25 mouse cellular contexts compared by ENCODE assay signal in genomic region chr10:67081206-67082007, GRCm38 (mm10). TPM values are rescaled to one million over a fixed set of nuclear protein-coding genes. Genes with fewer than 3 reads are reported as not detected.
DNase-seq lines count a peak whose midpoint lies in the region; ATAC-seq and TF ChIP-seq lines count a peak whose summit lies in the region.
"Had no signal": no experiment of that assay in that cellular context is flagged by ENCODE, and none has a peak within 500 bp of the region (broad histone marks: within the 10 kb centered on the region; RNA-seq: fewer than 3 reads in every experiment).

No protein-coding gene starts in this region.

- no peak overlapping the region for H3K27ac ChIP-seq in stomach, embryonic 16.5 days (ENCODE audit: low read length)
- no peak overlapping the region for H3K27ac ChIP-seq in stomach, postnatal 0 days (replicated peaks)
- H3K27ac ChIP-seq: hindbrain, embryonic 15.5 days; limb, embryonic 13.5 days; liver, embryonic 14.5 days had no signal

- no peaks in the 10 kb centered on the region for H3K36me3 ChIP-seq in stomach, embryonic 16.5 days (ENCODE audit: control insufficient read depth, insufficient read depth, low read length)
- no peaks in the 10 kb centered on the region for H3K36me3 ChIP-seq in stomach, postnatal 0 days (ENCODE audit: control insufficient read depth, insufficient read depth, low read length)
- H3K36me3 ChIP-seq: hindbrain, embryonic 15.5 days; limb, embryonic 13.5 days had no signal

- no peak overlapping the region for H3K9ac ChIP-seq in stomach, embryonic 16.5 days (ENCODE audit: low read length)
- no peak overlapping the region for H3K9ac ChIP-seq in stomach, postnatal 0 days (ENCODE audit: low read length)
- H3K9ac ChIP-seq: hindbrain, embryonic 15.5 days; limb, embryonic 13.5 days; liver, embryonic 14.5 days had no signal

- 71% methylated on average over 18 of the region's 18 CpGs for WGBS in stomach, embryonic 16.5 days
- 65% methylated on average over 18 of the region's 18 CpGs for WGBS in stomach, postnatal 0 days

- H3K9me3 ChIP-seq in stomach, embryonic 16.5 days (replicated peaks; ENCODE audit: control insufficient read depth, low read length): no peaks in the 10 kb centered on the region
- H3K9me3 ChIP-seq in stomach, postnatal 0 days (ENCODE audit: control insufficient read depth, low read length): no peaks in the 10 kb centered on the region
- H3K9me3 ChIP-seq: hindbrain, embryonic 15.5 days; limb, embryonic 13.5 days had no signal

- intact Hi-C loops in heart, postnatal 10 days (cut with DNase I): no loop called here

- TF ChIP-seq EP300 in stomach, postnatal 0 days (optimal IDR thresholded peaks at IDR 0.05): no peak

- ATAC-seq in stomach, embryonic 16.5 days (ENCODE audit: insufficient read depth, low FRiP score): 0 out of 2 replicates have a peak, but pooled peaks have one; percentile 37
- no peak for ATAC-seq in stomach, postnatal 0 days (ENCODE audit: low FRiP score, low TSS enrichment)
- ATAC-seq: forebrain, embryonic 14.5 days had no signal

- H3K27me3 ChIP-seq in stomach, embryonic 16.5 days (ENCODE audit: control insufficient read depth, insufficient read depth, low read length): no peaks in the 10 kb centered on the region
- no peaks in the 10 kb centered on the region for H3K27me3 ChIP-seq in stomach, postnatal 0 days (ENCODE audit: control insufficient read depth, insufficient read depth, low read length)
- H3K27me3 ChIP-seq: hindbrain, embryonic 15.5 days had no signal

- peak; percentile 91 for DNase-seq in heart, adult 11 months
- DNase-seq in heart, adult 8-10 months (ENCODE audit: low spot score): no peak
- peak; percentile 49 to 52 for DNase-seq in heart, postnatal 10 days
- DNase-seq in heart, adult 18-20 months: no peak
- DNase-seq in stomach, postnatal 0 days (ENCODE audit: low spot score): no peak
- DNase-seq in neural tube, embryonic 10.5 days (ENCODE audit: extremely low spot score, low spot score): no peak
- DNase-seq in spleen, postnatal 36 days (ENCODE audit: low spot score in 2 of 2): no peak
- DNase-seq: adrenal gland, postnatal 25 days; cerebellum, adult 11 months; cerebellum, postnatal 10 days; gastrocnemius, postnatal 10 days; heart, postnatal 14 days; kidney, adult 11 months; kidney, postnatal 10 days; lung, postnatal 36 days; right cerebral cortex, postnatal 4 days; thymus, postnatal 36 days had no signal

- H3K4me1 ChIP-seq in stomach, embryonic 16.5 days (ENCODE audit: control insufficient read depth, insufficient read depth, low read length): peaks cover 11% of the 10 kb centered on the region
- no peaks in the 10 kb centered on the region for H3K4me1 ChIP-seq in stomach, postnatal 0 days (replicated peaks; ENCODE audit: control insufficient read depth, insufficient read depth)

- H3K4me3 ChIP-seq in stomach, embryonic 16.5 days (replicated peaks; ENCODE audit: low read length): no peak overlapping the region
- no peak overlapping the region for H3K4me3 ChIP-seq in stomach, postnatal 0 days (ENCODE audit: low read depth, low read length)
- H3K4me3 ChIP-seq: erythroblast, embryonic 14.5 days; hindbrain, embryonic 15.5 days; limb, embryonic 13.5 days had no signal

- H3K4me2 ChIP-seq in stomach, embryonic 16.5 days (ENCODE audit: low read depth, low read length): no peak overlapping the region
- no peak overlapping the region for H3K4me2 ChIP-seq in stomach, postnatal 0 days (replicated peaks; ENCODE audit: low read depth)
- H3K4me2 ChIP-seq: hindbrain, embryonic 15.5 days; limb, embryonic 13.5 days; midbrain, embryonic 11.5 days had no signal

- TF ChIP-seq CTCF in stomach, postnatal 0 days (IDR thresholded peaks at IDR 0.05; ENCODE audit: low read depth): no peak

RNA-seq across cellular contexts. Expression of gene Jmjd1c, which starts 14.5 kb away (rescaled TPM):
- 10 to 100 TPM; 35.9 to 38.7 (median 37.9) TPM for total RNA-seq in heart, adult 8-10 months (2022)
- total RNA-seq in heart, postnatal 10 days (2021): 10 to 100 TPM; 55.9 to 64.7 TPM
- 10 to 100 TPM; 31.5 to 34.6 TPM for total RNA-seq in heart, adult 18-20 months (2021)
- polyA plus RNA-seq in stomach, embryonic 16.5 days (2015; fragmentation: Nextera tagmentation; extraction: Ambion mirVana): 26.7 and 30.3 TPM in 2 replicates
- polyA plus RNA-seq in stomach, postnatal 0 days (2015; fragmentation: Nextera tagmentation; extraction: Ambion mirVana): 28.8 and 30.7 TPM in 2 replicates

RNA-seq across cellular contexts. Expression of gene Reep3, which starts 15.3 kb away (rescaled TPM):
- total RNA-seq in heart, adult 8-10 months (2022): 10 to 100 TPM; 16.3 to 19.9 (median 17.9) TPM
- 10 to 100 TPM; 41.5 to 41.9 TPM for total RNA-seq in heart, postnatal 10 days (2021)
- total RNA-seq in heart, adult 18-20 months (2021): 10 to 100 TPM; 16.0 to 19.6 TPM
- 44.0 and 52.0 TPM in 2 replicates for polyA plus RNA-seq in stomach, embryonic 16.5 days (2015; fragmentation: Nextera tagmentation; extraction: Ambion mirVana)
- 38.2 and 38.6 TPM in 2 replicates for polyA plus RNA-seq in stomach, postnatal 0 days (2015; fragmentation: Nextera tagmentation; extraction: Ambion mirVana)
- total RNA-seq: MEL had no signal

Comparison
In these comparisons a context has a peak if more than half of its experiments do, and no peak if none do; other contexts are left out.
1. DNase-seq: peak in heart, adult 11 months (single experiment) and heart, postnatal 10 days (2 of 2); none in heart, adult 8-10 months (single experiment), heart, adult 18-20 months (0 of 2), stomach, postnatal 0 days (single experiment), neural tube, embryonic 10.5 days (single experiment) and spleen, postnatal 36 days (0 of 2).